12 mouse cellular contexts compared by ENCODE assay signal in genomic region chr4:128743031-128743626, GRCm38 (mm10). TPM values are rescaled to one million over a fixed set of nuclear protein-coding genes. Genes with fewer than 3 reads are reported as not detected.
DNase-seq lines count a peak whose midpoint lies in the region; ATAC-seq lines count a peak whose summit lies in the region.
"Had no signal": no experiment of that assay in that cellular context is flagged by ENCODE, and none has a peak within 500 bp of the region (broad histone marks: within the 10 kb centered on the region; RNA-seq: fewer than 3 reads in every experiment).

No protein-coding gene starts in this region.

- H3K4me1 ChIP-seq in heart, embryonic 11.5 days (ENCODE audit: control insufficient read depth, insufficient read depth, low read length), result peaks cover 23% of the 10 kb centered on the region
- peaks cover 24% of the 10 kb centered on the region for H3K4me1 ChIP-seq in midbrain, embryonic 12.5 days
- peaks cover 14% of the 10 kb centered on the region for H3K4me1 ChIP-seq in midbrain, embryonic 16.5 days (ENCODE audit: control insufficient read depth, insufficient read depth, low read length)
- peaks cover 38% of the 10 kb centered on the region for H3K4me1 ChIP-seq in embryonic facial prominence, embryonic 15.5 days

- H3K27ac ChIP-seq in heart, embryonic 11.5 days (ENCODE audit: low read depth, low read length), result peak overlapping the region; percentile 15; the same call in 1 of the 2 replicates
- H3K27ac ChIP-seq in midbrain, embryonic 12.5 days (replicated peaks), result 0 out of 2 replicates have a peak overlapping the region, but pooled peaks have one; percentile 10
- no peak overlapping the region for H3K27ac ChIP-seq in midbrain, embryonic 16.5 days (ENCODE audit: low read length)
- H3K27ac ChIP-seq in embryonic facial prominence, embryonic 15.5 days (replicated peaks), result 0 out of 2 replicates have a peak overlapping the region, but pooled peaks have one; percentile 45
- H3K27ac ChIP-seq: midbrain, embryonic 15.5 days; neural tube, embryonic 12.5 days had no signal

- H3K36me3 ChIP-seq in heart, embryonic 11.5 days (ENCODE audit: control insufficient read depth, insufficient read depth, low read length), result peaks cover 34% of the 10 kb centered on the region
- H3K36me3 ChIP-seq in midbrain, embryonic 12.5 days, result peaks cover 57% of the 10 kb centered on the region
- H3K36me3 ChIP-seq in midbrain, embryonic 16.5 days (ENCODE audit: control insufficient read depth, insufficient read depth, low read length), result peaks cover 36% of the 10 kb centered on the region
- H3K36me3 ChIP-seq in embryonic facial prominence, embryonic 15.5 days, result peaks cover 46% of the 10 kb centered on the region

- DNase-seq in heart, postnatal 10 days, result no peak
- no peak for DNase-seq in spleen, adult 12 weeks (ENCODE audit: low spot score)
- DNase-seq: heart, postnatal 14 days; liver, postnatal 0 days; thymus, adult 2 months had no signal

- H3K4me2 ChIP-seq in heart, embryonic 11.5 days, result no peak overlapping the region
- no peak overlapping the region for H3K4me2 ChIP-seq in midbrain, embryonic 12.5 days (replicated peaks)
- H3K4me2 ChIP-seq in midbrain, embryonic 16.5 days (ENCODE audit: low read length), result no peak overlapping the region
- no peak overlapping the region for H3K4me2 ChIP-seq in embryonic facial prominence, embryonic 15.5 days (replicated peaks)
- H3K4me2 ChIP-seq: midbrain, embryonic 15.5 days; neural tube, embryonic 12.5 days had no signal

- no peaks in the 10 kb centered on the region for H3K27me3 ChIP-seq in heart, embryonic 11.5 days (ENCODE audit: control insufficient read depth, insufficient read depth, low read length)
- no peaks in the 10 kb centered on the region for H3K27me3 ChIP-seq in midbrain, embryonic 12.5 days
- H3K27me3 ChIP-seq in midbrain, embryonic 16.5 days (ENCODE audit: control insufficient read depth, insufficient read depth, low read depth, low read length), result no peaks in the 10 kb centered on the region
- no peaks in the 10 kb centered on the region for H3K27me3 ChIP-seq in embryonic facial prominence, embryonic 15.5 days
- H3K27me3 ChIP-seq: midbrain, embryonic 15.5 days; neural tube, embryonic 12.5 days had no signal

- intact Hi-C loops in heart, postnatal 10 days (cut with DNase I), result no loop called here

- no peak overlapping the region for H3K4me3 ChIP-seq in heart, embryonic 11.5 days (ENCODE audit: low read depth, low read length)
- H3K4me3 ChIP-seq in midbrain, embryonic 12.5 days, result no peak overlapping the region
- H3K4me3 ChIP-seq in midbrain, embryonic 16.5 days (ENCODE audit: low read depth, low read length), result no peak overlapping the region
- H3K4me3 ChIP-seq in embryonic facial prominence, embryonic 15.5 days (replicated peaks), result no peak overlapping the region
- H3K4me3 ChIP-seq: midbrain, embryonic 15.5 days; neural tube, embryonic 12.5 days had no signal

- ATAC-seq in heart, embryonic 11.5 days (replicated peaks; ENCODE audit: insufficient number of reproducible peaks, low FRiP score, low TSS enrichment), result no peak
- no peak for ATAC-seq in midbrain, embryonic 12.5 days (ENCODE audit: low FRiP score, low read depth)
- ATAC-seq in midbrain, embryonic 16.5 days, result no peak
- no peak for ATAC-seq in embryonic facial prominence, embryonic 15.5 days (ENCODE audit: insufficient number of reproducible peaks, low FRiP score, low TSS enrichment, low read depth)
- ATAC-seq in CD4-positive, CD25-positive, alpha-beta regulatory T cell, adult 4 months, result no peak
- ATAC-seq: liver, postnatal 0 days; midbrain, embryonic 15.5 days had no signal

- H3K9me3 ChIP-seq in heart, embryonic 11.5 days (replicated peaks; ENCODE audit: control insufficient read depth, low read length), result no peaks in the 10 kb centered on the region
- no peaks in the 10 kb centered on the region for H3K9me3 ChIP-seq in midbrain, embryonic 12.5 days
- no peaks in the 10 kb centered on the region for H3K9me3 ChIP-seq in midbrain, embryonic 16.5 days (replicated peaks; ENCODE audit: control insufficient read depth, low read length, poor library complexity, severe bottlenecking)
- no peaks in the 10 kb centered on the region for H3K9me3 ChIP-seq in embryonic facial prominence, embryonic 15.5 days (replicated peaks)
- H3K9me3 ChIP-seq: midbrain, embryonic 15.5 days; neural tube, embryonic 12.5 days had no signal

- WGBS in heart, embryonic 11.5 days (ENCODE audit: insufficient replicate concordance), result 75% methylated on average over 12 of the region's 12 CpGs
- 69% methylated on average over 12 of the region's 12 CpGs for WGBS in midbrain, embryonic 12.5 days
- WGBS in midbrain, embryonic 16.5 days, result 64% methylated on average over 12 of the region's 12 CpGs
- 59% methylated on average over 12 of the region's 12 CpGs for WGBS in embryonic facial prominence, embryonic 15.5 days

- no peak overlapping the region for H3K9ac ChIP-seq in heart, embryonic 11.5 days (ENCODE audit: low read depth, low read length)
- no peak overlapping the region for H3K9ac ChIP-seq in midbrain, embryonic 12.5 days (replicated peaks)
- H3K9ac ChIP-seq in midbrain, embryonic 16.5 days (ENCODE audit: low read depth, low read length), result no peak overlapping the region
- no peak overlapping the region for H3K9ac ChIP-seq in embryonic facial prominence, embryonic 15.5 days
- H3K9ac ChIP-seq: liver, postnatal 0 days; midbrain, embryonic 15.5 days; neural tube, embryonic 12.5 days had no signal

RNA-seq across cellular contexts. Expression of gene A3galt2, which starts 12.0 kb away (rescaled TPM):
- polyA plus RNA-seq in heart, embryonic 11.5 days (2014; fragmentation: Nextera tagmentation; extraction: Ambion mirVana), result 0.11 and 0.20 TPM in 2 replicates
- under 1 TPM; 0.12 to 0.29 TPM for total RNA-seq in heart, postnatal 10 days (2021)
- 0.56 and 0.59 TPM in 2 replicates for polyA plus RNA-seq in midbrain, embryonic 12.5 days (2016; fragmentation: Nextera tagmentation; extraction: Ambion mirVana)
- 0.14 and 0.29 TPM in 2 replicates for polyA plus RNA-seq in midbrain, embryonic 16.5 days (2015; fragmentation: Nextera tagmentation; extraction: Ambion mirVana)
- polyA plus RNA-seq in embryonic facial prominence, embryonic 15.5 days (2015; fragmentation: Nextera tagmentation; extraction: Ambion mirVana), result 0.12 and 0.15 TPM in 2 replicates
- polyA plus RNA-seq in CD4-positive, CD25-positive, alpha-beta regulatory T cell, adult 4 months (2017; shearing (Covaris generic)), result under 1 TPM; 0.18 to 0.22 TPM
- polyA plus RNA-seq: liver, postnatal 0 days had no signal
